Mouse (Mus musculus) gastrocnemius, postnatal 25 days (tissue): ENCODE data around the gene Dennd5b. TPM values are rescaled to one million over a fixed set of nuclear protein-coding genes. Genes with fewer than 3 reads are reported as not detected.
A peak's percentile ranks its signal among the peaks of the same experiment; 100 is the strongest.
"Not testable (repeated sequence)": the region's sequence is repeated elsewhere in the genome, so short reads cannot be mapped to it uniquely, and the experiment has no call there.

Source experiments
- DNase-seq: peaks from one replicate; pipeline ENCODE4 v3.0.0; 2022
- long read RNA-seq, 2 experiments: library from polyadenylated mRNA; stranded (forward); transcript quantifications; one replicate each; pipeline ENCODE4 v2.0.0; 2021
- total RNA-seq, 2 experiments: library from RNA; stranded (reverse); gene quantifications; 1 replicate in 1 of 2; 2 replicates in 1 of 2; pipeline ENCODE4 v1.2.3; 2021

The Dennd5b gene
- 1 to 10 TPM; 5.1 to 5.2 TPM for total RNA-seq
- long read RNA-seq, experiment 1, partial matches to known transcripts, result 1 of 3 reads
- long read RNA-seq, experiment 1, other reads (novel, unspliced or antisense), result 2 of 3 reads
- long read RNA-seq, experiment 2, partial matches to known transcripts, result 0 of 1 reads
- long read RNA-seq, experiment 2, other reads (novel, unspliced or antisense), result 1 of 1 reads

DNA sequence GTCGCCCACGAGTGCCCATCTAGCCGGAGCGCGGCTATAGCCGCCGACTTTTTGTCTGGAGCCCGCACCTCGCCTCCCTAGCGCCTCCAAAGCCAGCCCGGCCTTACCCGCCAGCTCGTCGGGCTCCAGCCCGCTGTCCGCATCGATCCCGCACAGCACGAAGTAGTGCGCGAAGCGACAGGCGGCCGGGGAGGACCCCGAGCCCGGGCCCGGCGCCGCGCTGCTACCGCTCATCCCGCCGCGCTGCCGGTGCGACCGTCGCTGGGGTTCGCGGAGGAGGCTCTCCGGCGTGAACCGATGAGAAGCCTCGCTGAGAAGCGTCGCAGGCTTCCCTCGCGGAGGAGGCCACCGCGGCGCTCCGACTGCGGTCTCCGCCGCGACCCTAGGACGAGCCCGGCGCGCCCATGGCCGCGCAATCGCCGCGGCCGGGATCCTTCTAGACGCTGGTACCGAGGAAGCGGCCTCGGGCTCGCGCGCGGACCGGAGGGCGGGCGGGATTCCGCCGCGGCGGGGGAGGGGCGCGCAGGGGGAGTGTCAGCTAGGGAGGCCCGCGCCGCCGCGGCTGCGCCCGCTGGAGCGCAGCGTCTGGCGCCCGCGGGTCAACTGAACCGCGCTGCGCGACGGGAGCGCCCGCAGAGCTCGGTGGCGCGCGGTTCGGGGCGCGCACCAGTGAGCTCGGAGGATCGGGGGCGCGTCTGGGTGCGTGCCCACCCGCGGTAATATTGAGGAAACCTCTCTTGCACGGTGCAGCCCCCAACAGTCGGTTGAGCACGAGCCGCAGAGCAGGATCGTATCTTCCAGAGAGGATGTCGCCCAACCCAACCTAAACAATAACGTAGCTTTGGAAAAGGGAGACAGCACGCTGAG, at the start of gene Dennd5b:
TSS of gene Dennd5b (minus strand) at position 605 of the 867 bp plus-strand sequence.
- DNase-seq, result peak; percentile 87

DNA sequence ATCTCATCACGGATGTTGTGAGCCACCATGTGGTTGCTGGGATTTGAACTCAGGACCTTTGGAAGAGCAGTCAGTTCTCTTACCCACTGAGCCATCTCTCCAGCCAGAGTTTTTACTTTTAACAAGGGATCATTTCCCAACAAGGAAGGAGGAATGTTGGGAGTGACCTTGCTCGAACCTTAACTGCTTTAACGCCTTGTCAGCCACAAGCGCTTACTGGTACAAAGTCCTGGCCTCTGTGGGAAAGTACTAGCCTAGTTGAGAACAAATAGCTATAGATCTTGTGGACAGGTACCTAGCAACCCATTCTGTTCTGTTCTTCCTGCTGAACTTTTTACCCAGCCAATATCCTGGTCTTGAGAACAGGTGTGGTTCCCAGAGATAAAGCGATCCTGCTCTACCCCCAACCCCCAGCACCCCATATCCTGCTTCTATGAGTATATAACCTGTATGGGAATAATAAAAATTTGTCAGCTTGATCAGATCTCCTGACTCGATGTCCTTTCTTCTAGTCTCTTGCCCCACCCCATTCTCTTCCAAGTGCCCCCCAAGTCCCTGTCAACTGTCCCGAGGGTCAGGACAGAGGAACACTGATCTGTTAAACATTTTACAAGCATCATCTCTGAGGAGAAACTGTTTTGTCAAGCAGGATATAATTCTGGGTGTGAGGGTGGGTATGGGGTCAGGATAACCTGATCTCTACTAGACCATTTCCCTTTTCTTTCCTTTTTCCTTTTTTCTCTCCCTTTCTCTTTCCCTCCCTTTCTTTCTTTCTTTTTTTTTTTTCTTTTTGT, 47.2 kb upstream of the Dennd5b start:
- no peak for DNase-seq

DNA sequence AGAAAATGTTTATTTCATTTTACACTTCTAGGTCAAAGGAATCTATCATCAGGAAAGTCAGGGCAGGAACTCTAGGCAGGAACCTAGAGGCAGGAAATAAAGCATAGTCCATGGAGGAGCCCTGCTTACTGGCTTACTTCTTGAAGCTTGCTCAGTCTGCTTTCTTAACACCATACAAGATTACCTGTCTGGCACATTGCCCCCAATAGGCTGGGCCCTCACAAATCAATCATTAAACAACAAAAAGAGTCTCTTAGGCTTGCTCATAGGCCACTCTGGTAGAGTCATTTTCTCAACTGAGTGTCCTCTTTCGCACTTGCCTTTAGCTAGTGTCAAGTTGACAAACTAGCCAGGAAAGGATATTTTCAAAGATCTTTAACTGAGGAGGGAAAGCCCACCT, 43.7 kb upstream of the Dennd5b start:
- no peak for DNase-seq

DNA sequence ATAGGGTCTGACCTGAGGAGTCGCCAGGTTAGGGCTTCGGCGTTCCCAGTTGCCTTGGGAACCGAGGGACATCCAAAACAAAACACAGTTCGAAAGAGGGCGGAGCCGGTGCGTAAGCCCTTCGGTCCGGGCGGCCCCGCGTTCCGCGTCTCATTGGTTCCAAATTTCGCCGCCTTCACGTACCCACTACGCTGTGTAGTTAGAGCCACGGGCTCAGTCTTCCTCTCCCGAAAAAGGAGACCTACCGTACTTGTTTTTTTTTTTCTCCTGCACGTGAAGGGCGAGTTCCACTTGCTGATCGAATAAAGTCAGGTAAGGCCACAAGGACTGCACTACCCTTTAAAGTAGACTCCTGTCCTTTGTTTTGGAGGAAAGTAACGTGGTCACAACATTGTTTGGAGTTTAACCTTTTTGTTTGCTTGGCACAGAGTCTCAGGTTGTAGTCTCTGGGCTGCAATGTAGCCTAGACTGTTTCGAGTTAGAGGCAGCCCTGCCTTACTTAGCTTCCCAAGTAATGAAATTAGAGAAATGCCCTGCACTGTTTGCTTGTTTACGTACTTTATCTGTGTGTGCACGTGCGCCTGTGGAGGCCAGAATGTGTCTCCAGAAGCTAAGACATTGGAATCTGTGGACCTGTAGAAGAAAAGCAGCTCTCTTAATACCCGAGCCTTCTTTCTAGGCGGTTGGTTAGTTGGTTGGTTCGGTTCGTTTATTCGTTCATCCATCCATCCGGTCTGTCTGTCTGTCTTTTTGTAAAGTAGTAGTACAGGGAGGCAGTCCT, 40.1 kb upstream of the Dennd5b start:
- DNase-seq, result peak; percentile 77

DNA sequence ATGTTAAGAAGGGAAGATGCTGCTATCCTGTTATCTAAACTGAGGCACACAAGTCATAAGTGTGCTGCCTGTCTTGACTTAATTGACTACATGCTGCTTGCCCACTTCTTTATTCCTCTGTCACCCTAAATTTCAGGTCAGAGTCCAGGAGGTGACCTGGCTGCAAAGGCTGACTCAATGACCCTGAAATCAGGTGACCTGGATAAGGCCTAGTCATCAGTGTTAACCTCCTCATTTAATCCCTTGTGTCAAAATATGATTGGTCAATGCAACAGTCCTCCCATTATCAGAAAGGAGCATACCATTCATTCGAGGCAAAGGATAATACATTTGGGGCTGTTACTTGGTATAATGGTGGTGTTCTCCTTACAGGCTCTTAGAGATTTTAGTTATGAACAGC, 38.0 kb upstream of the Dennd5b start, which contains the start of gene Etfbkmt:
TSS of gene Etfbkmt (plus strand) at position 379 of the 400 bp plus-strand sequence.
- no peak for DNase-seq

DNA sequence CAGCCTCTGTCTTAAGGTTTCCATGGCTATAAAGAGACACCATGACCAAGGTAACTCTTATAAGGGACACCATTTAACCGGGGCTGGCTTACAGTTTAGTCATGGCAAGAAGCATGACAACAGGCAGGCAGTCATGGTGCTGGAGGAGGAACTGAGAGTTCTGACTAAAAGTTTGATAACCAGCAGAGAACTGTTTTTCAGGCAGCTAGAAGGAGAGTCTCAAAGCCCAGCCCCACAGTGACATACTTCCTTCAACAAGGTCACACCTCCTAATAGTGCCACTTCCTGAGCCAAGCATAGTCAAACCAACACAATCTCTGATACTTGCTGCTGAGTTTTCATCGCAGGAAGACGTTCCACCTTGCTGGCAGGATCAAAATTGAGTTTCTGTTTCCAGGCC, 37.5 kb upstream of the Dennd5b start:
- no peak for DNase-seq

DNA sequence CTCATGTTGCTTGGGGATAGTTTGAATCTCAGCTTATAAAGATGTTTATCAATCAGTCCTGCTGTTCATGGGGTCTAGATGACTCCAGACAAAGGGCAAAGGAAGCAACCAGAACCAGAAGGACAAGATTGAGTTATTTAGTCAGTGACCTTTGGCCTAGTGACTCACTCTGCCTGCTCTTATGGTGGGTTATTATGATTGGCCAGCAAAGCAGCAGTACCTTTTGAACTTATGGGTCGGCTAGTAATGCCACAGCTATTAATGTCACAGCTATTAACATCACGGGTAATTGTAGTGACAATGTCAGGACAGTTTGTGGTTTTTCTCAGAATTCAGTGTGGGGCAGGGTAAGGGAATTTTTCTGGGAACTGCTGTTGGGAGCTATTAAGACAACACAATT, 36.5 kb upstream of the Dennd5b start:
- no peak for DNase-seq

DNA sequence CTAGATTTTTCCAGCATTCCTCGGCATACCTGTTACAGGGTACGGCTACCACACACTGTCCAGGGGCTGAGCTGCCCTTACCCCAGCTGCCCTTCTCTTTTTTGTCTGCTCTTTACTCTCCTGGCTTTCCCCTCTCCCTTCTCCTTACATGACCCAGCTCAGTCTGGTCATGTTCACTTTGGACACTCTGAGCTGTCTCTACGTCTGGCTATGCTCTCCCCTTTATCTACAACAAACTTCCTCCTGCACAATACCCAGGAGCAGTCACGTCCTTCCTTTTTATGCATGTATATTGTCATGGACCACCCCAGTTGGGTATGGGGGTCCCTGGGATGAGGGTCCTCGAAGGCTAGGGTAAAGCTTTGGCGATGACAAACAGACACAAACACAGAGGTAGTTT, 34.2 kb upstream of the Dennd5b start:
- no peak for DNase-seq

DNA sequence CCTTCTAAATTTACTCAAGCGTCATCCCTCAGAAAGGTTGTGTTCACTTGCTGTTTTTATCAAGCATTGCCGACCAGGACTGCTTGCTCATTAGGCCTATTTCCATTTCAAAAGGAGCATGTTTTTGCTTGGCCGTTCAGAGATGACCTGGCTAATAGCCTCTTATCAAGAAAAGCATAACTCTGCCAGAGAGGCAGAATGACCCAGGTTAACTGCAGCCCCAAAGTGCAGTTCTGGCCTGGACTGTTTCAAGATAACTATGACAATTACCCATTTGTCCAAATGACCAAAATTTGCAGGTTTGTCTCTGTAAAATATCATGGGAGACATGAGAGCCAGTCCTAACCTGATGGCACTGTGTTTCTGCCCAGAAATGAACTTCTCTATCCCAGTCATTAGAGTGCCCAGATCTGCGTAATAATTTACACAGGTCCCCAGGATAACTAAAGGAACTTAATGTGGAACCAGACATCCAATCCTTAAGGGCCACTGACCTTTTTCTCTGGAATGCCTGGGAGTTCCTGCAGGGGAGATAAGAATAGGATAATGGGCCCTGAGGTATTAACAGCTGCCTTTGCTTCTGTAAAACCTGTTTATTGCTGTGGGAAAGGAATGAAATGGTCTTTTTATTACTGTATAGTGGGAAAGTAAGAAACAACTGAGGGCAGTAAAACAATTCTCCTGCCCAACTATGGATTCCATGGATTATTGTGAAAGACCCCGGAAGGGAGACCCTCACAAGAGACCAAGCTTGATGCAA, 33.1 kb upstream of the Dennd5b start:
- DNase-seq, result no peak

DNA sequence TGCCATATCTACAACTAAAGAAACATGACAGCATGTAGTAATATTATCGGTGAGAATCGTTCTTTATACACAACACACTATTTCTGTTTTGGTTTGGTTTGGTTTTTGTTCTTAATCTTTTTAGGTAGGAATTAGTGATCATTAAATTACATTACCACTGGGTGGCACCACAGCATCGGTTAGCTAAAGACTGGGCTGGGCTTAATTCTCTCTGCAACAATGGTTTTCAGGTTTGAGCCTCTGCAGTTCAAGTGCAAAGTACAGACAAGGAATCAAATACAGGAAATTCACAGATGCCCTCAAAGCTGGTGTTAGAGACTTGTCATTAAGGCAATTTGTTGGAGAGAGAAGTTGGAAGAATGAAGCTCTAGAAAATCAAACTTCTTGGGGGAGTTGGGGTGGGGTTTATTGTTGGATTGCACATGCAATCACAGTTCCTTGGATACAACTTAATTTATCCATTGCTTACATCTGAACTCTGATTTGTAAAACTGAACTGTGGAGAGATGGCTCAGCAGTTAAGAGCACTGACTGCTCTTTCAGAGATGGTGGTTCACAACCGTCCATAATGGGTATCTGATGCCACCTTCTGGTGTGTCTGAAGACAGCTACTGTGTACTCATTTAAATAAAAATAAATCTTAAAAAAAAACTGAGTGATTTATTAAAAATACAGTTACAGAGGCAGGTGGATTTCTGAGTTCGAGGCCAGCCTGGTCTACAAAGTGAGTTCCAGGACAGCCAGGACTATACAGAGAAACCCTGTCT, 31.0 kb upstream of the Dennd5b start:
- DNase-seq, result no peak

DNA sequence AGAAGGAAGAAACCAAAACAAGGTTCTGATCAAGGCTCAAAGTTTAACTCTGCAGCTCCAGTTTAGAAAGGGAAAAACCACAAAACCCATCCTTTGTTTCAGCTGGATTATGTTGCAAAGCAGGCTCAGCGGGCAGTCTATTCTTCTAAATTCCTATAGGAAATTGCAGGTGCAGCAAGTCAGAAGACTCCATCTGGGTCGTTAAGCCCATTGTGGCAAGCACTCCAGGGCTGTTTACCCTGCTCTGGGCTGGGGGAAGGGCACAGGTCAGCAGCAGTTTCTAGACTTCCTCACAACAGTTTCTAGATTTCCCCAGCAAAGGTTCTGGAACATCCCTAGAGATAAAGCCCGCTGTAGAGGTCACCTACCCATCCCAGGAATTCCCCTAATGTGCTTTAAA, 29.6 kb upstream of the Dennd5b start:
- no peak for DNase-seq

DNA sequence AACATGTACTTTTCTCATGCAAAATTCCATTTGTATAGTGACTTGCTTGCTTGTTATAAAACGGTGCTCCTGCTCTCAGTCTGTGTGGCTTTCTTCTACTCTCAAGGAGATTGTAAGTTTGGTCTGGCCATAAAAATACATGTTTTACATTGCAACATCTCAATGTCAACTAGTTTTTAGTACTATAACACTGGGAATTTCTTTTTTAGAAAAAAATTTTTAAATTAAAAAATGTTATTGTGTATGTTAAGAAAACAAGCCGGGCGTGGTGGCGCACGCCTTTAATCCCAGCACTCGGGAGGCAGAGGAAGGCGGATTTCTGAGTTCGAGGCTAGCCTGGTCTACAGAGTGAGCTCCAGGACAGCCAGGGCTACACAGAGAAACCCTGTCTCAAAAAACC, 28.4 kb upstream of the Dennd5b start, which contains the start of gene Gm10203:
TSS of gene Gm10203 (plus strand) at position 301 of the 400 bp plus-strand sequence.
- not testable (repeated sequence) for DNase-seq

DNA sequence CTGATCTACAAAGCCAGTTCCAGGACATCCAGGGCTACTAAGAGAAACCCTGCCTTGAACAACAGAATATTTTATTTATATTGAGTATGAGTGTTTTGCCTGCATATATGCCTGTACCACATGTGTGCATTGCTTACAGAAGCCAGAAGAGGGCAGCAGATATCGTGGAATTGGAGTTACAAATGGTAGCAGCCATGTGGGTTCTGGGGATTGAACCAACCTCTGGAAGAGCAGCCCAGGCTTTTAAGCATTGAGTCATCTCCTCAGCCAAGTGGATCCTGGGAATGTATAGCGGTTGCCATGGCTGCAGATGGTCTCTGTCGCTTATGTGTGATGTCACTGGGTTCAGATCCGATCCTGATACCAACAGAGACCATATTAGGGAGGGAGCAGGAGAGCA, 25.2 kb upstream of the Dennd5b start:
- no peak for DNase-seq

DNA sequence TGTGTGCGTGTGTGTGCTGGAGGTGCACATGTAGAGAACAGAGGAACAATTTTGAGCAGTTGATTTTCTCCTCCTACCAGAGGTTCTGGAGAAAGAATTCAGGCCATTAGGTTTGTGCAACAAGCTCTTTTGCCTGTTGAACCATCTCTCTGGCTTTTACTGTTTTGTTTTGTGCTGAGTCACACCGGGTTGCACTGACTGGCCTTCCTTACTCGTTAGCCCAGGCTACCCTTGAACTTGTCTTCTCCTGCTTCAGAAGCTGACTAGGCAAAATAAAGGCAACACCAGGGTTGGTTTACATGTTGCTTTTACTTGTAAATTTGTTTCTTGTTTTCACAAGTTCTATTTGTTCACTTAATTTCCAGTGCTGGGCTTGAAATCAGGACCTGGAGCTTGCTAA, 21.6 kb upstream of the Dennd5b start:
- no peak for DNase-seq

DNA sequence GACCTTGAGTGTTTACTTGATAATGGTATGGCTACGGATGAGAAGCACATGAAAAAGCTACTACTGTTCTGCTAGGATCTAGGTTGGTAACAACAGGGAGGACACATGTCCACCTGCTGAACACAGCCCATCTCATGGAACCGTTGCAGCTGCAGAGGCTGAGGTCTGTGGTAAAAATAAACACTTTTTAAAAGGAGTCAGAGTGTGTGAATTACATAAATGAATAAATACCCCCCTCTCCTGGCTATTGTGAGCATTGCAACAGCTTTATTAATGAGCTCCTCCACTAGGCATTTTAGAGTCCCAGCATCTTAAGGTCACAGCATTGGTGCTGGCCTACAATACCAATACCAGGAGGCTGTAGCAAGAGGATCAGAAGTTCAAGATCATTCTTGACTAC, 18.4 kb upstream of the Dennd5b start:
- no peak for DNase-seq

DNA sequence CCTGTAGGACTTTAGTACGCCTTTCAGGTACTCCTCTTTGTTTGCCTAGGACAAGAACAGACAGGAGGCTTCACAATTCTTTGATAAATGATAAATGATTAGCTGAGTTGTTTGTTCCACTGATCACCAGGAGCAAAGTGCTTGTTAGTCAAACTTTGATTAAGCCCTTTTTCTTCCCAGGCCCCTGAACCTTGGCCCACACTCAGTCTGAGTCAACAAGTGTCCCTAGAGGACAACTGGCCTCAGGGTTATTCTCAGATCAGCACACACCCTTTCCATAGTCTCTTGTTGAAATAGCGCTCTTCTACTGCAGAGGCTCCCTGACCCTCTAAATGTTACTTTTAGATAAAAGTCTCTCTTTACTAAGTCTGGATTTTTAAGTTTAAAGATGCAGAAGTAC, 17.5 kb upstream of the Dennd5b start:
- DNase-seq, result peak; percentile 15

DNA sequence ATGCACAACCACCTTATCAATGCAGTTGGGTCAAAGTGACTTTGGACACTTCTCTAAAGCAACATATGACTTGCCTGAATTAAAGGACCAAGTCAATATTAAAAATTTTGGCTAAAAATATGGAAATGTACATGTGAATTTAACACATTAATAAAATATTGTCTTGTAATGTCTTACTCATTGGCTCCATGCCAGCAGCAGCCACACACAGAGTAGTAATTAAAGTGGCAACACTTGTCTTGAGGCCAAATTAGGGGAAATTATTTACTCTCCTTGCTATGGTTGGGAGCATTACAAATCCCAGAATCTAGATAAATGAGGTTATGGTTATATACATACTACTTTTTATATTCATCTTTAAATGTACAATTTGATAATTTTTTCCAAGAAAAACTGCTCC, 15.5 kb upstream of the Dennd5b start:
- no peak for DNase-seq

DNA sequence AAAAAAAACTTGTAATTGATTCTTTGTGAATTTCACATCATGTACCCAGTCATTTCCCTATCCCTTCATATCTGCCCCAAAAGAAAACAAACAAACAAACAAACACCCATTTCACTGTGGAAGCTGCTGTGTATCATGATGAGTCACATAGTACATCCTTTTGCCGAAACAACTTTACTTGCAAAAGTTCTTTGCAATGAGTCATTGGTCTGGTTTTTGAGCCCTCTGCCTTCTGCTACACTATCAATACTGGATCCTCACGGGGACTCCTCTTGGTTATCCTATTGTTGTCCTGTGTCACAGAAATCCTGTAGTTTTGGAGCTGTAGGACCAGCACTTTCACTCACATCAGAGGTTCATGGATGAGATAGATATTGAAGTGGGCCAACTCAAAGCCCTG, 7.4 kb upstream of the Dennd5b start:
- DNase-seq, result no peak

DNA sequence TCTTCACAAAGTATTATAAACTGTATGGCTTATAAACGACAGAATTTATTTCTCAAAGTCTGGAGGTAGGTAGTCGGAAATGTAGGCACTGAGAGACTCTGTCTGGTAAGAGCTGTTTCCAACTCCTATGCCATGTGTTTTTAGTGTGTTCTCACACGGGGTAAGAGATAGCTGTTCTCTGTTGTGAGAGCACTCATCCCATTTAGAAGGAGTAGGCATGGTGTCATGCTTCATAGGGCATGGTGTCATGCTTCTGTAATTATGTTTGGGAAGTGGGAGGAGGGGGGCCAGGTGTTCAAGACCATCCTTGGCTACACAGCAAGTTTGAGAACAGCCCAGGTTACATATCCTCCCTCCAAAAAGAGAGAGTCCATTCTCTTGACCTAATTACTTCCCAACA, 6.1 kb upstream of the Dennd5b start:
- no peak for DNase-seq

DNA sequence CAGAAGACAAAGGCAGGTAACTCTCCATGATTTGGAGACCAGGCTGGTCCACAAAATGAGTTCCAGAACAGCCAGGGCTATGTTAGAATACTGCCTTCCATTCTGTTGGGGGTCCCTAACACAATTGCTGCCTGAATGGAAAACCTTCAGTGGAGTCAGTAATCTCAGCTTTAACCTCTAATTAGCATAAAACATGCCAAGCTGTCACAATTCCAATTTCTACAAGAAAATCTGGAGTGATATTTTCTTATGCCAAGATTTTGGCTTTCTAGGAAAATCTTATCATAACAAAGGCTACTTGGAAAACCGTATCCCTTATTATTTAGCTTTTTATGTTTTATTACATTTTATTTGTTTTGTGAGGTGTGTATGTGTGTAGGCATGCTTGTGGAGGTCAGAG, 2.0 kb upstream of the Dennd5b start:
- DNase-seq, result no peak

DNA sequence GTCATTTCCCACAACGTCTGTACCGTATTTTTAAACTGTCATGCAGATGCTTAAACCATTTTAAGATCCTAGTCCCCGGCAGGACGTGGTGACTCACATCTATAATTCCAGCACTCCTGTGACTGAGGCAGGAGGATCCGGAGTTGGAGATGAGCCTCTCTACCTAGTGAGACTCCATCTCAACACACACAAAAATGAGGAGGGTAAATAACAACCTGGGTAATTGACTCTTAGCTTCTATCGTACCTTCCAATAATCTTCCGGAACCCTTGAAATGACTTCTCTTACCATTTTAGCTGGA, 413 bp upstream of the Dennd5b start:
- no peak for DNase-seq
